Mouse (Mus musculus) midbrain, embryonic 10.5 days (tissue): ENCODE measurements at regions not wholly inside any gene's neighbourhood (a gene's known extent, or its start where the extent isn't known, plus 50 kb on each side); places are given as distances from the start of the nearest gene placed in this dataset.

Source experiments
- DNase-seq: peaks from one replicate; pipeline ENCODE4 v3.0.0-alpha.2; 2017; ENCODE audit warnings: low spot score
- H3K27ac ChIP-seq: fragments of 300-500 bp; sonication (generic); replicated peaks from 2 replicates; pipeline ENCODE4 v1.5.1; 2016; ENCODE audit warnings: mild to moderate bottlenecking
- H3K27me3 ChIP-seq: fragments of 300-500 bp; sonication (generic); 2 replicates; pipeline ENCODE4 v1.6.1; 2016; ENCODE audit warnings: low read depth, mild to moderate bottlenecking; ENCODE audit not compliant: poor library complexity, severe bottlenecking
- H3K36me3 ChIP-seq: fragments of 300-500 bp; sonication (generic); 2 replicates; pipeline ENCODE4 v1.6.1; 2016; ENCODE audit warnings: mild to moderate bottlenecking, moderate library complexity
- H3K4me1 ChIP-seq: fragments of 300-500 bp; sonication (generic); 2 replicates; pipeline ENCODE4 v1.6.1; 2016
- H3K4me3 ChIP-seq: fragments of 300-500 bp; sonication (generic); 2 replicates; pipeline ENCODE4 v1.5.1; 2016; ENCODE audit warnings: mild to moderate bottlenecking, moderate library complexity
- H3K9me3 ChIP-seq: fragments of 300-500 bp; sonication (generic); replicated peaks from 2 replicates; pipeline ENCODE4 v1.6.1; 2016; ENCODE audit warnings: mild to moderate bottlenecking
- WGBS: fragments of 180-500 bp; shearing (Covaris S2); methylation state at CpG from one replicate; pipeline ENCODE4 v1.1.7; 2016; 5-methylcytosine and 5-hydroxymethylcytosine counted together

DNA sequence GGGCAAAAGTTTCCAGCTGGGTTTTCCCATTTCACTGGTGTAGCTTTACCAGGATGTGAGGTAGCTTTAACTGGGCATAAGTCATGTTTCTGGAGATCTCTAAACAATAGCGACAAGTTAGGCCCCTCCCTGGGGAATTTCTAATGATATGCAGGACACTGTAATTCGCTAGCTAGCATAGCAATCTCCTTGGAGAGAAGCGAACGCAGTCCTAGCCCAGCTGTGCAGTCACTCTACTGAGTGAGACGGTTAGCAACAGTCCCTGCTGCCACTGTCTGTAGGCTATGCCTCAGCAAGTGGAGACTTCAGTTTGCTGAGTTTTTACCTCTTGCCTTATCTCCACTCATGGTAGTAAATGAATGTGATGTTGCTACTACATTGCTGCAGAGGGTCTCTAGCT, 416.1 kb downstream of the Pros1 start:
- WGBS: 54% methylated on average over 5 of the region's 5 CpGs
- Histone ChIP-seq H3K27me3 (no peaks in the 10 kb centered on the region), H3K9me3 (no peaks in the 10 kb centered on the region), H3K36me3 (no peaks in the 10 kb centered on the region), H3K4me3 (no peak overlapping the region), H3K27ac (no peak overlapping the region), H3K4me1 (peaks cover 4% of the 10 kb centered on the region)
- no peak for DNase-seq

- Histone ChIP-seq H3K4me1 (no peaks in the 10 kb centered on the region), H3K27me3 (no peaks in the 10 kb centered on the region), H3K27ac (no peak overlapping the region), H3K9me3 (no peaks in the 10 kb centered on the region), H3K4me3 (no peak overlapping the region), H3K36me3 (no peaks in the 10 kb centered on the region)
- DNase-seq: no peak
- 88% methylated on average over 1 of the region's 1 CpGs for WGBS
Measured at GRCm38 (mm10) chr16:63277556-63277955, 423.4 kb downstream of the Pros1 start.

- 72% methylated on average over 2 of the region's 2 CpGs for WGBS
- no peaks in the 10 kb centered on the region for H3K36me3 ChIP-seq
- DNase-seq: no peak
- no peaks in the 10 kb centered on the region for H3K9me3 ChIP-seq
- no peaks in the 10 kb centered on the region for H3K4me1 ChIP-seq
- H3K4me3 ChIP-seq: no peak overlapping the region
- no peak overlapping the region for H3K27ac ChIP-seq
- H3K27me3 ChIP-seq: no peaks in the 10 kb centered on the region
Measured at GRCm38 (mm10) chr16:63278259-63278697, 424.2 kb downstream of the Pros1 start.

DNA sequence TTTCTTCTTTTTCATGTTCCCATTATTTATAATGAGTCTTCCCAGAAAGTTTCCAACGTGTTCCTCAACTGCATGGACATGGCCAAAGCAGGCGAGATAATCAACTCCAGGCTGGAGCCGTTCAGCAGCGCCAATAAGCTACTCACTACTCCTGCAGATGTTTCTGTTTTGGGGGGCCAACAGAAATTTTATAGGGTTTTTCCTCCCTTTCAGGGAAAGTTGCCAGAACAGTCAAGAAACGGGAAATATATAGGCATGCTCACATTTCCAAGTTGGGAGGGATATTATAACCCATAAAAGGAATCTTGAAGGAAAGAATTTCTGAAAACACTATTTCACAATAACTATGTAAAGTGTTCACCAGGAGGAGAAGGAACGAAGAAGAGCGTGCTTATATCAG, 433.5 kb downstream of the Pros1 start:
- no peaks in the 10 kb centered on the region for H3K27me3 ChIP-seq
- DNase-seq: no peak
- no peaks in the 10 kb centered on the region for H3K9me3 ChIP-seq
- no peak overlapping the region for H3K27ac ChIP-seq
- no peaks in the 10 kb centered on the region for H3K36me3 ChIP-seq
- H3K4me3 ChIP-seq: no peak overlapping the region
- no peaks in the 10 kb centered on the region for H3K4me1 ChIP-seq
- WGBS: 87% methylated on average over 7 of the region's 7 CpGs

DNA sequence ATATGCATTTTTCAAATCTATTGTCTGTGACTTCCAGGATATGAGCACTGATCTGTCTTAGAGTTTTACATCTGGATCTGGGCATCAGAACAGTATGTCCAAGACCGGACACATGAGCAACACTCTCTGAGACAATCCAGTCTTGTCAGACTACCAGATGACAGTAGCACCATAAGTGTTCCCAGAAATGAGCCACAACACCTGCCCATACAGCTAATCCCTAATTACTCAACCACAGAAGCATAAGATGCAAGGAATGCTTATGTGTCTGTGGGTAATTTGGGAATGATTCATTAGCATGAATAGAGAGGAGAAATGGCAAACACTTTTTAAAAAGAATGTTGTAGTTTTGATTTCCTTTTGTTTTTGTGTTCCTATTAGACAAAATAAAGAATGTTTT, 457.6 kb downstream of the Pros1 start:
- H3K9me3 ChIP-seq: no peaks in the 10 kb centered on the region
- H3K36me3 ChIP-seq: no peaks in the 10 kb centered on the region
- no peaks in the 10 kb centered on the region for H3K27me3 ChIP-seq
- no peak overlapping the region for H3K4me3 ChIP-seq
- no peak overlapping the region for H3K27ac ChIP-seq
- no peak for DNase-seq
- WGBS: 92% methylated on average over 1 of the region's 1 CpGs
- H3K4me1 ChIP-seq: no peaks in the 10 kb centered on the region

- Histone ChIP-seq H3K4me1 (no peaks in the 10 kb centered on the region), H3K4me3 (no peak overlapping the region), H3K27ac (no peak overlapping the region), H3K27me3 (no peaks in the 10 kb centered on the region), H3K36me3 (no peaks in the 10 kb centered on the region), H3K9me3 (no peaks in the 10 kb centered on the region)
- DNase-seq: no peak
- WGBS: 97% methylated on average over 1 of the region's 1 CpGs
Measured at GRCm38 (mm10) chr16:63313544-63313943, 459.4 kb downstream of the Pros1 start.

DNA sequence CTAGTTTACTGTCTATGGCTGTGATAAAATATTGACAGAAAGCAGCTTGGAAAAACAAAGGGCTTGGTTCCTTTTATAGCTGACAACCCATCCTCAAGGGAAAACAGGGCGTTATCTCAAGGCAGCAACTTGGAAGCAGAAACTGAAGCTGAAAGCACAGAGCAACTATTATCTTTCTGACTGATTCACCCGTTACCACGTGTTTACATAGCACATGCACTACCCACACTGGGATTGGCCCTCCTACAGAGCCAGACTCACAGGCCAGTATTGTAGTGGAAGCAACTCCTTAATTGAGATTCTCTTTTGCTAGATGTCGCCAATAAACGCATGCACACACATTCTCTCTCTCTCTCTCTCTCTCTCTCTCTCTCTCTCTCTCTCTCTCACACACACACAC, 465.5 kb downstream of the Pros1 start:
- H3K27ac ChIP-seq: no peak overlapping the region
- no peak for DNase-seq
- H3K36me3 ChIP-seq: no peaks in the 10 kb centered on the region
- WGBS: 65% methylated on average over 5 of the region's 5 CpGs
- H3K27me3 ChIP-seq: no peaks in the 10 kb centered on the region
- H3K4me1 ChIP-seq: no peaks in the 10 kb centered on the region
- H3K9me3 ChIP-seq: no peaks in the 10 kb centered on the region
- H3K4me3 ChIP-seq: no peak overlapping the region

- Histone ChIP-seq H3K4me3 (no peak overlapping the region), H3K27me3 (no peaks in the 10 kb centered on the region), H3K27ac (no peak overlapping the region), H3K36me3 (no peaks in the 10 kb centered on the region), H3K4me1 (no peaks in the 10 kb centered on the region), H3K9me3 (no peaks in the 10 kb centered on the region)
- WGBS: 87% methylated on average over 6 of the region's 6 CpGs
- DNase-seq: no peak
Measured at GRCm38 (mm10) chr16:63351511-63352125, 497.5 kb downstream of the Pros1 start.

DNA sequence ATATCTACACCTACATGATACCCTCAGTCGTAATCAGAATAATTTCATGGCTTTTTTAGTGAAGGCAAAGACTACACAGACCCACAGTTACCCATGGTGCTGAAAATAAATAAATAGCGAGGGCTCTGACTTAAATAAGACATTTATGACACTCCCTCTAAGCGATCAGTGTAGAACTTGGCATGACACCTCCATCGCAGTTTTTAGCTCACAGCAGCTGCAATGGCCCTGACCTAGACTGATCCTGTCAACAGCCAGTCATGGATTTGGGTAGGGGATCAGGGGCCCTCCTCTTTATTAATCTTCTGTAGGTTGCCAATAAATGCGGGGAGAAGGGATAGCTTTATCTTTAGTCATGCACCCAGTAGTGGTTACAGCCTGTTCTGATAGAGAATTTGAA, 494.1 kb downstream of the Epha3 start:
- no peaks in the 10 kb centered on the region for H3K36me3 ChIP-seq
- DNase-seq: no peak
- WGBS: 86% methylated on average over 5 of the region's 5 CpGs
- H3K4me3 ChIP-seq: no peak overlapping the region
- H3K9me3 ChIP-seq: no peaks in the 10 kb centered on the region
- H3K4me1 ChIP-seq: peaks cover 5% of the 10 kb centered on the region; the same call in 1 of the 2 replicates
- no peaks in the 10 kb centered on the region; the same call in 1 of the 2 replicates for H3K27me3 ChIP-seq
- H3K27ac ChIP-seq: no peak overlapping the region

- Histone ChIP-seq H3K9me3 (no peaks in the 10 kb centered on the region), H3K4me1 (peaks cover 5% of the 10 kb centered on the region; the same call in 1 of the 2 replicates), H3K27ac (no peak overlapping the region), H3K36me3 (no peaks in the 10 kb centered on the region), H3K27me3 (no peaks in the 10 kb centered on the region; the same call in 1 of the 2 replicates), H3K4me3 (no peak overlapping the region)
- WGBS: 50% methylated on average over 5 of the region's 5 CpGs
- DNase-seq: no peak
Measured at GRCm38 (mm10) chr16:63371275-63371674, 492.7 kb downstream of the Epha3 start.

- 100% methylated on average over 1 of the region's 1 CpGs for WGBS
- Histone ChIP-seq H3K27me3 (no peaks in the 10 kb centered on the region), H3K4me3 (no peak overlapping the region), H3K36me3 (no peaks in the 10 kb centered on the region), H3K9me3 (no peaks in the 10 kb centered on the region), H3K27ac (no peak overlapping the region), H3K4me1 (no peaks in the 10 kb centered on the region)
- DNase-seq: no peak
Measured at GRCm38 (mm10) chr16:63404976-63405375, 459.0 kb downstream of the Epha3 start.

DNA sequence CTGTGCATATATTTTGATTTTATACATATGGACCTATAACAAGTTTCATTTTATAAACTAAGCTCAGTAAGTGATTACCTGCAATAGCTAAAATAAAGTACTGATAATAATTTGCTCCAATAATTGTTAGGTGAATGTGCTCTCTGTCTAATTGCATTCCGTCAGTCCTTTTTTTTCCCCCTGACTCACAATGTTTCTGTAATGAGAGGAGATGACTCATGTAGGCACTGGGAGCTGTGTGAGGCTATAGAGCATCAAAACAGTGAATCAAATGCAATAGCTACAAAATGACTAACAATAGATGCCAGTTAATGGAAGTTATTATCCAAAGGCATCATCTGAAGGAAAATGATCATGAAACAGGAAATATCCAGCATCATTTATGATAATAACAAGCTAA, 451.3 kb downstream of the Epha3 start:
- Histone ChIP-seq H3K4me1 (no peaks in the 10 kb centered on the region), H3K4me3 (no peak overlapping the region), H3K27me3 (no peaks in the 10 kb centered on the region), H3K9me3 (no peaks in the 10 kb centered on the region), H3K27ac (no peak overlapping the region), H3K36me3 (no peaks in the 10 kb centered on the region)
- DNase-seq: no peak
- WGBS: 95% methylated on average over 1 of the region's 1 CpGs

DNA sequence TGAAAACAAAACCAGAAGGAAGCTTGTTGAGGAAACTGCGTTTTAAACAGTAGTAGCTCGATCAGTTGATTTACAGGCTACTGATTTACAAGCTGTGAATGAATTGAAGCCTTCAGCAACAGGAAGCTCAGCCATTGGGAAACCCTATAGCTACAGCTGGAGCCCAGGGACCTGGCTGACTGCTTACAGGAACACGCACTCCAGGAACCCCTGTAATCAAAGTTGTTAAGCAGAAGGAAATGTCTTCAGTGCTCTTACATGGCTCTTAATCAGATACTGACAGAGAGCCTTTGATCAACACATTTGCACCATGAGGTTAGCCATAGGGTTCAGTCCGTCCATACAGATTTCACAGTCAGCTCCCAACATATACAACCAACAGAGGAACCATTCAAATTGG, 411.7 kb downstream of the Epha3 start:
- H3K27ac ChIP-seq: no peak overlapping the region
- H3K36me3 ChIP-seq: no peaks in the 10 kb centered on the region
- H3K27me3 ChIP-seq: no peaks in the 10 kb centered on the region
- no peak for DNase-seq
- H3K9me3 ChIP-seq: no peaks in the 10 kb centered on the region
- H3K4me1 ChIP-seq: no peaks in the 10 kb centered on the region
- 81% methylated on average over 4 of the region's 4 CpGs for WGBS
- H3K4me3 ChIP-seq: no peak overlapping the region

- no peaks in the 10 kb centered on the region for H3K4me1 ChIP-seq
- no peak overlapping the region for H3K4me3 ChIP-seq
- no peak for DNase-seq
- 77% methylated on average over 4 of the region's 4 CpGs for WGBS
- H3K27me3 ChIP-seq: no peaks in the 10 kb centered on the region
- H3K27ac ChIP-seq: no peak overlapping the region
- no peaks in the 10 kb centered on the region for H3K9me3 ChIP-seq
- no peaks in the 10 kb centered on the region for H3K36me3 ChIP-seq
Measured at GRCm38 (mm10) chr16:63466615-63467014, 397.4 kb downstream of the Epha3 start.
